Mouse (Mus musculus) heart, postnatal 0 days (tissue): Measurements from ENCODE around the gene Plcxd2.

ENCODE experiments used
- CTCF ChIP-seq: IDR thresholded peaks from 2 replicates; pipeline ENCODE4 v1.5.1; 2016; ENCODE audit warnings: antibody characterized with exemption, control low read depth, low read depth
- EP300 ChIP-seq: IDR thresholded peaks from 2 replicates; pipeline ENCODE4 v1.6.1; 2016; ENCODE audit warnings: antibody characterized with exemption, low read depth

DNA sequence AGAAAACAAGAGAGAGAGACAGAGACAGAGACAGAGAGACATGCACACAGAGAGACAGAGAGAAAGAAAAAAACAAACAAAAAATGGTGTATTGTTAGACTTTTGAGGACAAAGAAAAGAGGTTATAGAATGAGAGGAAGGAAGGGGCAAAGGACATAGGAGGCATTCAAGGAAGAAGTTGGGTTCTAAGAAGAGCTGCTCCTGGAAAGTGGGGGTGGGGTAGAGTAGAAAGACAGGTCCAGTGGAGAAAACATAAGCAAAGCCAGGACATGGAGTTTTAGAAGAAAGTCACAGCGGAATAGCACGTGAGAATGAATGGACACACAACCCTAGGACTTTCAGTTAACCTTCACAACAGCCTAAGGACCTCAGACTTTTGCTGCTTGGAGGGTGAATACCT is 10.4 kb upstream of the Plcxd2 start:
- TF ChIP-seq CTCF: no peak
- TF ChIP-seq EP300: no peak
